Mouse (Mus musculus) T-helper 1 cell (primary cell): ENCODE results near the gene Pkd1l2.

Source experiments
- in situ Hi-C: fragments of 300-600 bp; cut with MboI, MseI; formaldehyde crosslinking; loops from one replicate; pipeline ENCODE4 v1.15.1; 2025; ENCODE audit warnings: high pct_unique_total_duplicates

The Pkd1l2 gene

DNA sequence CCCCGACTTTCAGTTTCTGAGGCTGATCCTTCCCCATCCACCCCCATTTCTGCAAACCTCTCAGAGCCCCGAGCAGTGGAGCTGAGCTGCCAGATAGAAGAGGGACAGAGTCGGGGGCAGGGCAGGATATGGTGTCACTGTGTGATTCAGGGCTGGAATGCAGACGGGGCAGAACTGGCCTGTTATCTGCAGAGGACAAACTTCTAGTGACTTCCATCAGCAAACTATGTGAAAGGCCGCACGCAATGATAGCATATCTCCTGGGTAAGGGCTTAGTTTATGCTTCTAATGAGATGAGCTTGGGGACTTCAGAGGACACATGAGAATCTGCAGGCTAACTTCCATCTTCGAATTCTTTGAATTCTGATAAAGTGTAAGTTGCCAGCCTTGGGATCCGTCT is 3.3 kb upstream of the Pkd1l2 start:
- in situ Hi-C loops, result no loop called here

GRCm38 (mm10) chr8:117082947-117083559 is 804 bp upstream of the Pkd1l2 start:
- in situ Hi-C loops, result no loop called here

GRCm38 (mm10) chr8:117079652-117080051 is 2.6 kb downstream of the Pkd1l2 start:
- in situ Hi-C loops, result no loop called here

- in situ Hi-C loops, result no loop called here
Observed at GRCm38 (mm10) chr8:117078367-117078926, 3.8 kb downstream of the Pkd1l2 start.

- in situ Hi-C loops, result no loop called here
Observed at GRCm38 (mm10) chr8:117074350-117075182, 7.7 kb downstream of the Pkd1l2 start.

GRCm38 (mm10) chr8:117069708-117070107 is 12.5 kb downstream of the Pkd1l2 start:
- in situ Hi-C loops, result no loop called here

DNA sequence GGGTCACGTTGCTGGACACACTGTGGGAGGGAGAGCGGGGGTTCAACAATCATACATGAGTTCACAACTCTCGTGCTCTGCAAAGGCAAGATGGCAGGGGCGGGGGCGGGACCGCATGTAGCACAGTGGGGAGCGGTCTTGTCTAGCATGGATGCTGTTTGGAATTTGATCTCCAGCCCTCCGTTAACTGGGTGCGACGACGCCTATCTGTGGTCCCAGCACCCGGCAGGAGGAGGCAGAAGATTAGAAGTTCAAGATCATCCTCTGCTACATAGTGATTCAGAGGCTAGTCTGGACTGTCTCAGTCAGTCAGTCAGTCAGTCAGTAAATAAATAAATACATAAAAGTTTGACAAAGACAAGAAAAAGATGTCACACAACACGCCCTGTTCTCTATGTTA is 14.0 kb downstream of the Pkd1l2 start:
- in situ Hi-C loops, result no loop called here

GRCm38 (mm10) chr8:117067396-117067795 is 14.9 kb downstream of the Pkd1l2 start:
- in situ Hi-C loops, result no loop called here

GRCm38 (mm10) chr8:117066955-117067354 is 15.3 kb downstream of the Pkd1l2 start:
- in situ Hi-C loops, result no loop called here

DNA sequence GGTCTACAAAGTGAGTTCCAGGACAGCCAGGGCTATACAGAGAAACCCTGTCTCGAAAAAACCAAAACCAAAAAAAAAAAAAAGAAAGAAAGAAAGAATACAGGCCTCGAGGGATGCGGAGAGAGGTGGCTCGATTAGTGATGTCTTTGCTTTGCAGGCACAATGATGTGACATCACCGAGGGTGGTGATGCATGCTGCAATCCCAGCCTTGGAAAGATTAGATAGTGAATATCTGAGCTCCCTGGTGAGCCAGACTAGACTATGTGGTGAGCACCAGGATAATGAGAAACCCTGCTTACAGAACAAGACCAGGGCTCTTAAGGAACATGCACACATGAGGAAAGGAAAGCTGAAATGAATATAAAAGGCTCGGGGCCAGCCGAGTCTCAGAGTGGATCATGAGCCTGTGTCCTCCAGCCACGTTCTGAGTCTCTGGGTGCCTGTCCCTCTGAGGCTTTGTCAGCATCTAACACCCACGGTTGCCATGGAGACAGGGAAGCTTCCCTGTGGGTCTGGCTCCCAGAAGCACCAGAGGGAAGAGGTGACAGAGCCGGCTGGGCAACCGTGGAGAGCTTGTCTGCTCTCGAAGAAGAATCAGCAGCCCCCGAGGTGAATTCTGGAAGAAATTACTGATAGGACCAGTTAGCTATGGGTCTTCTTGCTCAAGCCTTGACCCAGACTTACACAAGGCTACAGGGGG is 20.9 kb downstream of the Pkd1l2 start:
- in situ Hi-C loops, result no loop called here

GRCm38 (mm10) chr8:117060306-117060705 is 21.9 kb downstream of the Pkd1l2 start:
- in situ Hi-C loops, result no loop called here

- in situ Hi-C loops, result no loop called here
Observed at GRCm38 (mm10) chr8:117059021-117059420, 23.2 kb downstream of the Pkd1l2 start.

GRCm38 (mm10) chr8:117055097-117055496 is 27.2 kb downstream of the Pkd1l2 start:
- in situ Hi-C loops, result no loop called here

DNA sequence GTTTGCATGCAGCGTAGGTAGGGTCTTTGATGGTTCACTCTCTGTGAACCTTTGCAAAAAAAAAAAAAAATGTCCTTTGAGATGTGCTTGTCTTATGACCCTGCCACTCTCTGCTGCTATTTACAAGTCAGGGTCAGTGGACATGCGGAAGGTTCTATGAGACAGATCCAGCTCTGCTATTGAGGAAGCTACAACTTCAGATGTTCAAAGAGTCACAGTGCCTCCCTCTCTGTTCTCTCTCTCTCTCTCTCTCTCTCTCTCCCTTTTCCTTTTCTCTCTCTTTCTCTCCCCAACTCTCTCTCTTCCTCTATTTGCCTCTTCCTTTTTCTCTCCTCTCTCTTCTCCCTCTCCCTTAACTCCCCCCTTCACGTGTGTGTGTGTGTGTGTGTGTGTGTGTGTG is 28.1 kb downstream of the Pkd1l2 start:
- in situ Hi-C loops, result no loop called here

GRCm38 (mm10) chr8:117053135-117054079 is 28.8 kb downstream of the Pkd1l2 start:
- in situ Hi-C loops, result no loop called here

GRCm38 (mm10) chr8:117051316-117051715 is 30.9 kb downstream of the Pkd1l2 start:
- in situ Hi-C loops, result no loop called here

DNA sequence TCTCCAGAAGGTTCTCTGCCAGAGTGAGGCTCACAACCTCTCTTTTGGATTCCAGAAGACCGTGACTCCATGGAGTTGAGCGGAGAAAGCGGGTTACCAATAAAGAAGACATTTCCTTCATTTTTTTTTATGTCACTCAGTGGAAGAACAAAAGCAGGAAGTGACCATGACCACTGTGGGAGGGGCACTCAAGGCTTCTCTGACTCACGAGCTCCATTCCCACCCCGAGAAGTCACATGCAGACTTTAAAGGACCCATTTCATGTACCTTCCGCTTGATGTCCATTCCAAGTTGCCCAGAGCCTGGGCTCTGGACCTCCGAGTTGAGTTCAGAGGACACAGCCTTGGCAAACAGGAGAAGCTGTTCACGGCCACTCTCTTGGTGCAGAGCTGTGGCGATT is 31.5 kb downstream of the Pkd1l2 start:
- in situ Hi-C loops, result no loop called here

- in situ Hi-C loops, result no loop called here
Observed at GRCm38 (mm10) chr8:117049444-117049843, 32.8 kb downstream of the Pkd1l2 start.

DNA sequence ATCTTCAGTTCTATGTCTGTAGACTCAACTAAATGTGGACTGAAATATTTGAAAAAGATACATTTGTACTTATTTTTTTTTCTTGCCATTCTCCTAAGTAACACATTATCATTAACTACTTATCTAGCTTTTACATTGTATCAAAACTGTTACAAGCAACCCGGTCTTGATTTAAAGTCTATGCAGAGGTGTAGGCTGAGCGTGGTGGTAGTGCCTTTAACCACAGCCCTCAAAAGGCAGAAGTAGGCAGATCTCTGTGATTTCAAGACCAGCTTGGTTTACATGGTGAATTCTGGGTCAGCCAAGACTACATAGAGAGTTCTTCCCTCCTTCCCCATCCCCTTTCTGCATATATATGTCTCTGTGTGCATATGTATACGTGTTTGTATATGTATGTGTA is 38.7 kb downstream of the Pkd1l2 start:
- in situ Hi-C loops, result no loop called here

- in situ Hi-C loops, result no loop called here
Observed at GRCm38 (mm10) chr8:117039843-117040242, 42.4 kb downstream of the Pkd1l2 start.

- in situ Hi-C loops, result no loop called here
Observed at GRCm38 (mm10) chr8:117037374-117037935, 44.8 kb downstream of the Pkd1l2 start.
